In genomic region chr10:128504012-128504411, GRCm38 (mm10) we compare ENCODE assay signal across 22 mouse cellular contexts. TPM values are rescaled to one million over a fixed set of nuclear protein-coding genes. Genes with fewer than 3 reads are reported as not detected.
DNase-seq lines count a peak whose midpoint lies in the region; TF ChIP-seq lines count a peak whose summit lies in the region.
"Had no signal": no experiment of that assay in that cellular context is flagged by ENCODE, and none has a peak within 500 bp of the region (broad histone marks: within the 10 kb centered on the region; RNA-seq: fewer than 3 reads in every experiment).

No protein-coding gene starts in this region.

- H3K79me2 ChIP-seq in MEL (ENCODE audit: control insufficient read depth, insufficient read depth, low read length, poor library complexity) (no peaks in the 10 kb centered on the region; the same call in 1 of the 2 replicates), macrophage (ENCODE audit: inconsistent target) (peaks cover 9% of the 10 kb centered on the region; the same call in 1 of the 2 replicates)

- no peaks in the 10 kb centered on the region for H3K36me3 ChIP-seq in kidney, adult 2 months (ENCODE audit: control insufficient read depth, insufficient read depth, low read length)
- H3K36me3 ChIP-seq in MEL (ENCODE audit: control insufficient read depth in 1 of 2, insufficient read depth in 2 of 2, low read length in 2 of 2) (peaks cover 0 to 20% of the 10 kb centered on the region in 2 experiments; a peak in 2 of 4 replicates), macrophage (ENCODE audit: inconsistent target) (no peaks in the 10 kb centered on the region)
- H3K36me3 ChIP-seq: hindbrain, embryonic 12.5 days; limb, embryonic 12.5 days; midbrain, embryonic 12.5 days had no signal

- H3K27me3 ChIP-seq in kidney, adult 2 months (replicated peaks; ENCODE audit: control insufficient read depth, insufficient read depth, low read length): no peaks in the 10 kb centered on the region
- H3K27me3 ChIP-seq in MEL (ENCODE audit: control insufficient read depth in 1 of 2, insufficient read depth in 2 of 2, low read length in 2 of 2): no peaks in the 10 kb centered on the region
- H3K27me3 ChIP-seq: embryonic facial prominence, embryonic 15.5 days; hindbrain, embryonic 12.5 days; limb, embryonic 12.5 days; midbrain, embryonic 12.5 days; neural tube, embryonic 13.5 days had no signal

- no peaks in the 10 kb centered on the region for H3K9me3 ChIP-seq in MEL (replicated peaks; ENCODE audit: insufficient read depth, low read length)
- H3K9me3 ChIP-seq: embryonic facial prominence, embryonic 15.5 days; hindbrain, embryonic 12.5 days; limb, embryonic 12.5 days; neural tube, embryonic 13.5 days had no signal

- H3K9ac ChIP-seq in MEL (ENCODE audit: control insufficient read depth, low read depth, low read length, poor library complexity, severe bottlenecking): peak overlapping the region; percentile 42
- H3K9ac ChIP-seq: embryonic facial prominence, embryonic 15.5 days; hindbrain, embryonic 12.5 days; limb, embryonic 12.5 days; lung, embryonic 14.5 days; midbrain, embryonic 12.5 days had no signal

- DNase-seq in kidney, adult 2 months: no peak
- DNase-seq in kidney, postnatal 4 days: no peak
- peak; percentile 40 for DNase-seq in MEL (ENCODE audit: low read depth, low spot score)
- no peak for DNase-seq in right cerebral cortex, postnatal 4 days
- no peak for DNase-seq in gastrocnemius, postnatal 36 days
- DNase-seq in c-Kit-positive CD71-positive TER-119-positive erythroid progenitor cells, embryonic 14.5 days (ENCODE audit: low spot score): no peak
- DNase-seq: adrenal gland, adult 8-10 months; cerebellum, adult 11-12 months; cerebellum, postnatal 25 days; heart, postnatal 14 days; kidney, adult 9 months; kidney, postnatal 25 days had no signal

- intact Hi-C loops in gastrocnemius, postnatal 36 days (cut with DNase I): no loop called here

- H3K4me1 ChIP-seq in kidney, adult 2 months (ENCODE audit: control insufficient read depth, insufficient read depth, low read length): 0 out of 2 replicates have a peak, but pooled peaks cover 3% of the 10 kb centered on the region
- H3K4me1 ChIP-seq in MEL (ENCODE audit: control insufficient read depth in 1 of 2, insufficient read depth in 2 of 2, low read length in 2 of 2): peaks cover 11 to 21% of the 10 kb centered on the region in 2 experiments
- peaks cover 1% of the 10 kb centered on the region; the same call in 1 of the 2 replicates for H3K4me1 ChIP-seq in cortical plate, adult 2 months (ENCODE audit: control insufficient read depth, insufficient read depth, low read length)
- H3K4me1 ChIP-seq: limb, embryonic 12.5 days had no signal

- TF ChIP-seq CTCF in kidney, adult 2 months (conservative IDR thresholded peaks at IDR 0.05; ENCODE audit: insufficient read depth, insufficient read length, low read depth, low read length): no peak
- no peak for TF ChIP-seq CTCF in MEL (IDR thresholded peaks at IDR 0.05 in 2 of 3, conservative IDR thresholded peaks at IDR 0.05 in 1 of 3; ENCODE audit: control insufficient read depth in 1 of 3, insufficient read depth in 1 of 3, low read depth in 2 of 3, low read length in 3 of 3, poor library complexity in 1 of 3, severe bottlenecking in 1 of 3)
- TF ChIP-seq CTCF in cortical plate, adult 2 months (IDR thresholded peaks at IDR 0.05; ENCODE audit: extremely low read depth, insufficient read depth, low read length): no peak

- TF ChIP-seq RAD21 in MEL (IDR thresholded peaks at IDR 0.05; ENCODE audit: low read depth, low read length): no peak

- TF ChIP-seq EP300 in MEL (IDR thresholded peaks at IDR 0.05; ENCODE audit: low read depth in 1 of 2, low read length in 2 of 2): peak in 1 of 2 experiments; percentile 69; a peak in 2 of 4 replicates

- WGBS in kidney, adult 2 months: 56% methylated on average over 3 of the region's 3 CpGs
- WGBS in macrophage (ENCODE audit: missing documents): 28% methylated on average over 3 of the region's 3 CpGs

- H3K4me3 ChIP-seq in kidney, adult 2 months (ENCODE audit: insufficient read depth, low read depth, low read length): no peak overlapping the region
- H3K4me3 ChIP-seq in MEL (ENCODE audit: control insufficient read depth in 1 of 2, insufficient read depth in 1 of 2, low read depth in 2 of 2, low read length in 2 of 2): peak overlapping the region in 1 of 2 experiments; percentile 7; a peak in 1 of 4 replicates
- no peak overlapping the region for H3K4me3 ChIP-seq in cortical plate, adult 2 months (ENCODE audit: insufficient read depth, low read length)
- no peak overlapping the region for H3K4me3 ChIP-seq in macrophage (ENCODE audit: inconsistent target)
- H3K4me3 ChIP-seq: embryonic facial prominence, embryonic 15.5 days; hindbrain, embryonic 12.5 days; limb, embryonic 12.5 days; midbrain, embryonic 12.5 days; neural tube, embryonic 13.5 days had no signal

- TF ChIP-seq POLR2A in kidney, adult 2 months (IDR thresholded peaks at IDR 0.05; ENCODE audit: low read depth, low read length): no peak
- TF ChIP-seq POLR2A in MEL (IDR thresholded peaks at IDR 0.05; ENCODE audit: control insufficient read depth in 1 of 2, insufficient read depth in 1 of 2, low read depth in 1 of 2, low read length in 2 of 2, poor library complexity in 1 of 2): no peak
- TF ChIP-seq POLR2A in cortical plate, adult 2 months (IDR thresholded peaks at IDR 0.05; ENCODE audit: extremely low read depth, insufficient read depth, low read length): no peak

- peak overlapping the region; percentile 5; the same call in 1 of the 2 replicates for H3K27ac ChIP-seq in kidney, adult 2 months (ENCODE audit: insufficient read depth, low read depth, low read length)
- peak overlapping the region; percentile 78 for H3K27ac ChIP-seq in MEL (ENCODE audit: control insufficient read depth, low read depth, low read length)
- 0 out of 2 replicates have a peak overlapping the region, but pooled peaks have one; percentile 15 for H3K27ac ChIP-seq in cortical plate, adult 2 months (ENCODE audit: insufficient read depth, low read length)
- peak overlapping the region; percentile 54 for H3K27ac ChIP-seq in macrophage
- H3K27ac ChIP-seq: embryonic facial prominence, embryonic 15.5 days; hindbrain, embryonic 12.5 days; midbrain, embryonic 12.5 days; neural tube, embryonic 13.5 days; stomach, postnatal 0 days had no signal

RNA-seq across cellular contexts. Expression of gene Myl6b, which starts 5.5 kb away (rescaled TPM):
- polyA plus RNA-seq in kidney, adult 2 months (2012; rRNA removed): 8.4 and 10.6 TPM in 2 replicates
- 1.8 and 2.6 TPM in 2 replicates for total RNA-seq in MEL (2012; rRNA removed)
- polyA plus RNA-seq in MEL (2012; ENCODE audit: insufficient read depth in 1 of 2, insufficient read length in 2 of 2, low read depth in 1 of 2, low replicate concordance in 2 of 2, missing spikeins in 1 of 2) (10 to 100 TPM in 1 of 2 experiments, not detected in 1; 18.8 TPM), macrophage (2018) (0.73 to 1.7 TPM (median 1.4 TPM) in 3 replicates)
- polyA plus RNA-seq in cortical plate, adult 2 months (2012; rRNA removed): 33.7 and 36.7 TPM in 2 replicates
- total RNA-seq in macrophage (2018; cell fraction: chromatin; rRNA removed): 1 to 10 TPM in 5 of 26 experiments, under 1 TPM in 5, not detected in 16; 0.68 to 4.6 (median 1.1) TPM
- 1 to 10 TPM; 1.9 to 3.5 (median 2.4) TPM for total RNA-seq in macrophage (2018; cell fraction: cytosol; rRNA removed)
- total RNA-seq in macrophage (2018; cell fraction: nucleus; rRNA removed): 1 to 10 TPM in 8 of 26 experiments, under 1 TPM in 9, not detected in 9; 0.59 to 2.2 (median 1.00) TPM
- total RNA-seq in gastrocnemius, postnatal 36 days (2021): 10 to 100 TPM in 1 of 2 experiments, 1 to 10 TPM in 1; 5.6 to 21.4 TPM
- total RNA-seq: monocyte, adult 5-6 weeks had no signal

RNA-seq across cellular contexts. Expression of gene Myl6, which starts 10.1 kb away (rescaled TPM):
- polyA plus RNA-seq in kidney, adult 2 months (2012; rRNA removed): 897 and 1,416 TPM in 2 replicates
- 560 and 589 TPM in 2 replicates for total RNA-seq in MEL (2012; rRNA removed)
- 100 to 1,000 TPM in 1 of 2 experiments, not detected in 1; 399 TPM for polyA plus RNA-seq in MEL (2012; ENCODE audit: insufficient read depth in 1 of 2, insufficient read length in 2 of 2, low read depth in 1 of 2, low replicate concordance in 2 of 2, missing spikeins in 1 of 2)
- 1,299 and 1,338 TPM in 2 replicates for polyA plus RNA-seq in cortical plate, adult 2 months (2012; rRNA removed)
- total RNA-seq in macrophage (2018; cell fraction: chromatin; rRNA removed): 100 to 1,000 TPM; 104 to 402 (median 256) TPM
- total RNA-seq in macrophage (2018; cell fraction: cytosol; rRNA removed): 1,000 to 10,000 TPM in 24 of 26 experiments, 100 to 1,000 TPM in 2; 852 to 1,734 (median 1,138) TPM
- total RNA-seq in macrophage (2018; cell fraction: nucleus; rRNA removed): 100 to 1,000 TPM; 190 to 507 (median 328) TPM
- polyA plus RNA-seq in macrophage (2018): 1,390 to 2,190 TPM (median 1,921 TPM) in 3 replicates
- 100 to 1,000 TPM; 155 to 171 TPM for total RNA-seq in gastrocnemius, postnatal 36 days (2021)

RNA-seq across cellular contexts. Expression of gene Esyt1, which starts 21.7 kb away (rescaled TPM):
- 24.5 and 25.5 TPM in 2 replicates for polyA plus RNA-seq in kidney, adult 2 months (2012; rRNA removed)
- 35.1 and 35.9 TPM in 2 replicates for total RNA-seq in MEL (2012; rRNA removed)
- polyA plus RNA-seq in MEL (2012; ENCODE audit: insufficient read depth in 1 of 2, insufficient read length in 2 of 2, low read depth in 1 of 2, low replicate concordance in 2 of 2, missing spikeins in 1 of 2) (10 to 100 TPM; 53.4 to 57.0 TPM), macrophage (2018) (147 to 161 TPM (median 155 TPM) in 3 replicates)
- polyA plus RNA-seq in cortical plate, adult 2 months (2012; rRNA removed): 11.6 and 12.0 TPM in 2 replicates
- 100 to 1,000 TPM in 18 of 26 experiments, 10 to 100 TPM in 8; 40.7 to 306 (median 194) TPM for total RNA-seq in macrophage (2018; cell fraction: chromatin; rRNA removed)
- total RNA-seq in macrophage (2018; cell fraction: cytosol; rRNA removed): 100 to 1,000 TPM; 134 to 249 (median 192) TPM
- total RNA-seq in macrophage (2018; cell fraction: nucleus; rRNA removed): 100 to 1,000 TPM; 133 to 347 (median 250) TPM
- total RNA-seq in gastrocnemius, postnatal 36 days (2021): 10 to 100 TPM; 12.8 to 13.0 TPM

RNA-seq across cellular contexts. Expression of gene Zc3h10, which starts 43.6 kb away (rescaled TPM):
- polyA plus RNA-seq in kidney, adult 2 months (2012; rRNA removed): 10.0 and 11.3 TPM in 2 replicates
- total RNA-seq in MEL (2012; rRNA removed): 14.2 and 14.6 TPM in 2 replicates
- polyA plus RNA-seq in MEL (2012; ENCODE audit: insufficient read depth in 1 of 2, insufficient read length in 2 of 2, low read depth in 1 of 2, low replicate concordance in 2 of 2, missing spikeins in 1 of 2) (10 to 100 TPM in 1 of 2 experiments, not detected in 1; 17.3 TPM), macrophage (2018) (6.7 to 13.0 TPM (median 9.6 TPM) in 3 replicates)
- polyA plus RNA-seq in cortical plate, adult 2 months (2012; rRNA removed): 11.9 and 12.9 TPM in 2 replicates
- 10 to 100 TPM in 13 of 26 experiments, 1 to 10 TPM in 13; 4.7 to 15.2 (median 10.2) TPM for total RNA-seq in macrophage (2018; cell fraction: chromatin; rRNA removed)
- 10 to 100 TPM in 8 of 26 experiments, 1 to 10 TPM in 18; 6.1 to 12.6 (median 8.9) TPM for total RNA-seq in macrophage (2018; cell fraction: cytosol; rRNA removed)
- 10 to 100 TPM in 21 of 26 experiments, 1 to 10 TPM in 5; 7.0 to 15.7 (median 11.5) TPM for total RNA-seq in macrophage (2018; cell fraction: nucleus; rRNA removed)
- 1 to 10 TPM; 3.7 to 5.3 TPM for total RNA-seq in gastrocnemius, postnatal 36 days (2021)

RNA-seq across cellular contexts. Expression of gene Smarcc2, which starts 45.0 kb away (rescaled TPM):
- polyA plus RNA-seq in kidney, adult 2 months (2012; rRNA removed): 81.3 and 81.4 TPM in 2 replicates
- total RNA-seq in MEL (2012; rRNA removed): 22.3 and 24.8 TPM in 2 replicates
- polyA plus RNA-seq in MEL (2012; ENCODE audit: insufficient read depth in 1 of 2, insufficient read length in 2 of 2, low read depth in 1 of 2, low replicate concordance in 2 of 2, missing spikeins in 1 of 2) (100 to 1,000 TPM in 1 of 2 experiments, 10 to 100 TPM in 1; 68.8 to 226 TPM), macrophage (2018) (73.6 to 136 TPM (median 74.8 TPM) in 3 replicates)
- polyA plus RNA-seq in cortical plate, adult 2 months (2012; rRNA removed): 209 and 223 TPM in 2 replicates
- 100 to 1,000 TPM in 24 of 26 experiments, 10 to 100 TPM in 2; 82.9 to 296 (median 182) TPM for total RNA-seq in macrophage (2018; cell fraction: chromatin; rRNA removed)
- total RNA-seq in macrophage (2018; cell fraction: cytosol; rRNA removed): 100 to 1,000 TPM in 3 of 26 experiments, 10 to 100 TPM in 23; 72.8 to 108 (median 92.6) TPM
- total RNA-seq in macrophage (2018; cell fraction: nucleus; rRNA removed): 100 to 1,000 TPM in 12 of 26 experiments, 10 to 100 TPM in 14; 54.6 to 141 (median 98.1) TPM
- 10 to 100 TPM; 39.2 to 46.4 TPM for total RNA-seq in gastrocnemius, postnatal 36 days (2021)

Comparison
In these comparisons a context has a peak if more than half of its experiments do, and no peak if none do; other contexts are left out.
1. H3K27ac ChIP-seq: peak in every context shown above with its lines; median percentile 78 in MEL; 54 in macrophage; 15 in cortical plate, adult 2 months; 5 in kidney, adult 2 months.